Comparison of ENCODE assay signal across 8 mouse cellular contexts in the genomic region with DNA sequence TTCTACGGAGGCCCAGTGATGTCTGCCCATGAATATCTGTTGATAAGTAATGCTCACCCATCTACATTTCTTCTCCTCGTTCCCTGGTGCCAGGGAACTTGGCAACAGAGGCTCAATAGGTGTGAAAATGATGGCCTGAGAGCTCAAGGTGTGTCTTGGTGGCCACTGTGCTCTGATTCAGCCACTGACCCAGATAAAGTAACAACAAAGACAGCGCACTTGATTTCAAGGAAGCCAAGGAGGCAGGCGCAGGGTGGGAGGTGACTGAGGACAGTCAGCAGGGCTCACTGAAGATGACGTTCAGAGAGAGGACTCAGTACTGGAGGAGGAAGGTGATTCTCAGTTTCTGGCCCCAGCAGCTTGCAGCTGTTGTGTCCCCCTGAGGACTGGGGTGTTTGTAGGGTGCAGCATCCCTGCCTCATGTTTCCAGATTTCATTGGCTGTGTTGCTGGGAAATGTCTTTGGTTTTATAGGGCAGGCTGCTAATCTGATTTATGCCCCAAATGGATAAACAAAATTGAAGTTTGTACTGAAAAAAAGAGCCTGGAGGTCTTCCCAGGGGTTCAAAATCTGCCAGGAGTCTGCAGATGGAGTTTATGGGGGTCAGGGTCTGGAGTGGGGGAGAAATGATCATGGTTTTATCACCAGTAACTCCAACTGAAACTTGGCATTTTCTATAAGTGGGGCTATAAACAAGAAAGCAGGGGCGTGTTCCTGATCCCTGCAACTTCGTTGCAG. TPM values are rescaled to one million over a fixed set of nuclear protein-coding genes. Genes with fewer than 3 reads are reported as not detected.
DNase-seq lines count a peak whose midpoint lies in the region; ATAC-seq and TF ChIP-seq lines count a peak whose summit lies in the region.

No protein-coding gene starts in this region.

- ATAC-seq in forebrain, embryonic 14.5 days: no peak
- ATAC-seq in stomach, postnatal 0 days (ENCODE audit: low FRiP score, low TSS enrichment): no peak

- DNase-seq in forebrain, embryonic 14.5 days (ENCODE audit: low spot score): no peak
- DNase-seq in forebrain, embryonic 10.5 days (ENCODE audit: extremely low spot score, low spot score): no peak
- peak; percentile 37 for DNase-seq in thymus, postnatal 14 days
- DNase-seq in thymus, postnatal 0 days (ENCODE audit: low spot score): no peak
- DNase-seq in kidney, postnatal 4 days: peak; percentile 53 to 60
- DNase-seq in stomach, postnatal 0 days (ENCODE audit: low spot score): no peak
- DNase-seq in layer of hippocampus, postnatal 14 days (ENCODE audit: low spot score in 2 of 2): no peak
- no peak for DNase-seq in urinary bladder, postnatal 36 days (ENCODE audit: low spot score in 2 of 2)

- H3K9ac ChIP-seq in forebrain, embryonic 14.5 days (ENCODE audit: low read length): no peak overlapping the region; the same call in 1 of the 2 replicates
- no peak overlapping the region for H3K9ac ChIP-seq in stomach, postnatal 0 days (ENCODE audit: low read length)

- H3K9me3 ChIP-seq in forebrain, embryonic 14.5 days (replicated peaks; ENCODE audit: control insufficient read depth, low read length): no peaks in the 10 kb centered on the region
- no peaks in the 10 kb centered on the region for H3K9me3 ChIP-seq in forebrain, embryonic 10.5 days
- H3K9me3 ChIP-seq in stomach, postnatal 0 days (ENCODE audit: control insufficient read depth, low read length): no peaks in the 10 kb centered on the region

- peaks cover 25% of the 10 kb centered on the region for H3K4me1 ChIP-seq in forebrain, embryonic 14.5 days (ENCODE audit: control insufficient read depth, insufficient read depth, low read length)
- peaks cover 47% of the 10 kb centered on the region for H3K4me1 ChIP-seq in forebrain, embryonic 10.5 days
- H3K4me1 ChIP-seq in stomach, postnatal 0 days (replicated peaks; ENCODE audit: control insufficient read depth, insufficient read depth): no peaks in the 10 kb centered on the region; the same call in 1 of the 2 replicates

- no peak overlapping the region for H3K27ac ChIP-seq in forebrain, embryonic 14.5 days (ENCODE audit: low read depth, low read length)
- H3K27ac ChIP-seq in forebrain, embryonic 10.5 days: no peak overlapping the region
- 0 out of 2 replicates have a peak overlapping the region, but pooled peaks have one; percentile 18 for H3K27ac ChIP-seq in stomach, postnatal 0 days (replicated peaks)

- no peak overlapping the region for H3K4me3 ChIP-seq in forebrain, embryonic 14.5 days (ENCODE audit: low read depth, low read length)
- H3K4me3 ChIP-seq in forebrain, embryonic 10.5 days: no peak overlapping the region
- H3K4me3 ChIP-seq in stomach, postnatal 0 days (ENCODE audit: low read depth, low read length): no peak overlapping the region

- H3K4me2 ChIP-seq in forebrain, embryonic 14.5 days (ENCODE audit: low read length): peak overlapping the region; percentile 15
- H3K4me2 ChIP-seq in stomach, postnatal 0 days (replicated peaks; ENCODE audit: low read depth): 0 out of 2 replicates have a peak overlapping the region, but pooled peaks have one; percentile 1

- 53% methylated on average over 7 of the region's 7 CpGs for whole genome bisulfite sequencing in forebrain, embryonic 14.5 days
- 56% methylated on average over 7 of the region's 7 CpGs for WGBS in forebrain, embryonic 10.5 days
- WGBS in stomach, postnatal 0 days: 41% methylated on average over 7 of the region's 7 CpGs

- no peak for TF ChIP-seq CTCF in stomach, postnatal 0 days (IDR thresholded peaks at IDR 0.05; ENCODE audit: low read depth)

- no peak for TF ChIP-seq EP300 in stomach, postnatal 0 days (optimal IDR thresholded peaks at IDR 0.05)

- no peaks in the 10 kb centered on the region for H3K36me3 ChIP-seq in forebrain, embryonic 14.5 days (ENCODE audit: control insufficient read depth, insufficient read depth, low read length)
- H3K36me3 ChIP-seq in forebrain, embryonic 10.5 days (replicated peaks): no peaks in the 10 kb centered on the region
- no peaks in the 10 kb centered on the region for H3K36me3 ChIP-seq in stomach, postnatal 0 days (ENCODE audit: control insufficient read depth, insufficient read depth, low read length)

- H3K27me3 ChIP-seq in forebrain, embryonic 14.5 days (replicated peaks; ENCODE audit: control insufficient read depth, insufficient read depth, low read length): peaks cover 6% of the 10 kb centered on the region; the same call in 1 of the 2 replicates
- peaks cover 63% of the 10 kb centered on the region for H3K27me3 ChIP-seq in forebrain, embryonic 10.5 days (ENCODE audit: poor library complexity, severe bottlenecking)
- no peaks in the 10 kb centered on the region for H3K27me3 ChIP-seq in stomach, postnatal 0 days (ENCODE audit: control insufficient read depth, insufficient read depth, low read length)

RNA-seq across cellular contexts. Expression of gene Syt13, which starts 2.7 kb away (rescaled TPM):
- polyA plus RNA-seq in forebrain, embryonic 14.5 days (2014; fragmentation: Nextera tagmentation; extraction: Ambion mirVana): 35.4 and 36.8 TPM in 2 replicates
- 3.2 and 3.7 TPM in 2 replicates for polyA plus RNA-seq in forebrain, embryonic 10.5 days (2016; fragmentation: Nextera tagmentation; extraction: Ambion mirVana)
- polyA plus RNA-seq in thymus, postnatal 0 days (2015; fragmentation: Nextera tagmentation; extraction: Ambion mirVana): 22.7 and 28.2 TPM in 2 replicates
- polyA plus RNA-seq in stomach, postnatal 0 days (2015; fragmentation: Nextera tagmentation; extraction: Ambion mirVana): 4.1 and 5.0 TPM in 2 replicates
- 100 to 1,000 TPM; 124 to 128 TPM for total RNA-seq in layer of hippocampus, postnatal 14 days (2021)

Comparison
In these comparisons a context has a peak if more than half of its experiments do, and no peak if none do; other contexts are left out.
1. DNase-seq: peak in thymus, postnatal 14 days (single experiment) and kidney, postnatal 4 days (2 of 2); none in forebrain, embryonic 14.5 days (single experiment), forebrain, embryonic 10.5 days (single experiment), thymus, postnatal 0 days (single experiment), stomach, postnatal 0 days (single experiment), layer of hippocampus, postnatal 14 days (0 of 2) and urinary bladder, postnatal 36 days (0 of 2).